Mouse (Mus musculus): ENCODE measurements around the gene Celsr1. TPM values are rescaled to one million over a fixed set of nuclear protein-coding genes. Genes with fewer than 3 reads are reported as not detected.

Gene Celsr1
- polyA plus RNA-seq, 1 experiment from 2014 or later, result 4.2 TPM

GRCm38 (mm10) chr15:86034021-86034523 lies 495 bp upstream of the Celsr1 start:
- peak overlapping the region; percentile 33 for H3K9ac ChIP-seq
- peaks cover 27% of the 10 kb centered on the region for H3K27me3 ChIP-seq
- peak; percentile 83 for ATAC-seq (ENCODE audit: insufficient number of reproducible peaks, low FRiP score, low TSS enrichment, low read depth)
- WGBS, result under 1% methylated on average over 39 of the region's 44 CpGs
- peaks cover 10% of the 10 kb centered on the region for H3K36me3 ChIP-seq
- peak overlapping the region; percentile 57 for H3K4me3 ChIP-seq (replicated peaks)
- H3K4me1 ChIP-seq, result peaks cover 25% of the 10 kb centered on the region
- H3K9me3 ChIP-seq (replicated peaks), result no peaks in the 10 kb centered on the region
- H3K27ac ChIP-seq (replicated peaks), result peak overlapping the region; percentile 79
- peak overlapping the region; percentile 88 for H3K4me2 ChIP-seq (replicated peaks)

GRCm38 (mm10) chr15:86032811-86033190 lies 776 bp downstream of the Celsr1 start:
- no peak overlapping the region for H3K9ac ChIP-seq
- H3K4me2 ChIP-seq (replicated peaks), result peak overlapping the region; percentile 88
- H3K9me3 ChIP-seq (replicated peaks), result no peaks in the 10 kb centered on the region
- H3K36me3 ChIP-seq, result peaks cover 10% of the 10 kb centered on the region
- H3K4me3 ChIP-seq (replicated peaks), result peak overlapping the region; percentile 57
- H3K27ac ChIP-seq (replicated peaks), result no peak overlapping the region
- H3K4me1 ChIP-seq, result peaks cover 31% of the 10 kb centered on the region
- WGBS, result 2% methylated on average over 38 of the region's 38 CpGs
- H3K27me3 ChIP-seq, result peaks cover 27% of the 10 kb centered on the region
- no peak for ATAC-seq (ENCODE audit: insufficient number of reproducible peaks, low FRiP score, low TSS enrichment, low read depth)

- Histone ChIP-seq H3K4me2 (replicated peaks) (peak overlapping the region; percentile 38), H3K36me3 (peaks cover 10% of the 10 kb centered on the region), H3K9ac (no peak overlapping the region), H3K4me3 (replicated peaks) (peak overlapping the region; percentile 25), H3K27ac (replicated peaks) (no peak overlapping the region), H3K4me1 (peaks cover 29% of the 10 kb centered on the region), H3K27me3 (peaks cover 26% of the 10 kb centered on the region), H3K9me3 (replicated peaks) (no peaks in the 10 kb centered on the region)
- 54% methylated on average over 14 of the region's 14 CpGs for WGBS
- no peak for ATAC-seq (ENCODE audit: insufficient number of reproducible peaks, low FRiP score, low TSS enrichment, low read depth)
Measured at GRCm38 (mm10) chr15:86029981-86030380, 3.6 kb downstream of the Celsr1 start.

- H3K36me3 ChIP-seq, result peaks cover 10% of the 10 kb centered on the region
- no peak overlapping the region for H3K9ac ChIP-seq
- 0 out of 2 replicates have a peak overlapping the region, but pooled peaks have one; percentile 25 for H3K4me3 ChIP-seq (replicated peaks)
- peaks cover 12% of the 10 kb centered on the region for H3K4me1 ChIP-seq
- WGBS, result 50% methylated on average over 8 of the region's 8 CpGs
- H3K4me2 ChIP-seq (replicated peaks), result 0 out of 2 replicates have a peak overlapping the region, but pooled peaks have one; percentile 38
- H3K27me3 ChIP-seq, result peaks cover 13% of the 10 kb centered on the region
- ATAC-seq (ENCODE audit: insufficient number of reproducible peaks, low FRiP score, low TSS enrichment, low read depth), result no peak
- H3K9me3 ChIP-seq (replicated peaks), result no peaks in the 10 kb centered on the region
- no peak overlapping the region for H3K27ac ChIP-seq (replicated peaks)
Measured at GRCm38 (mm10) chr15:86027871-86028270, 5.7 kb downstream of the Celsr1 start.

GRCm38 (mm10) chr15:86021971-86022370 lies 11.6 kb downstream of the Celsr1 start:
- WGBS, result 68% methylated on average over 9 of the region's 9 CpGs

GRCm38 (mm10) chr15:86021301-86021700 lies 12.3 kb downstream of the Celsr1 start:
- H3K27ac ChIP-seq (replicated peaks), result no peak overlapping the region
- ATAC-seq (ENCODE audit: insufficient number of reproducible peaks, low FRiP score, low TSS enrichment, low read depth), result no peak

More at GRCm38 (mm10) chr15:86021971-86022370, 11.6 kb downstream of the Celsr1 start:
- Histone ChIP-seq H3K27me3 (no peaks in the 10 kb centered on the region), H3K9ac (no peak overlapping the region), H3K27ac (replicated peaks) (no peak overlapping the region), H3K36me3 (no peaks in the 10 kb centered on the region), H3K4me3 (replicated peaks) (no peak overlapping the region), H3K9me3 (replicated peaks) (no peaks in the 10 kb centered on the region), H3K4me1 (no peaks in the 10 kb centered on the region; the same call in 1 of the 2 replicates), H3K4me2 (replicated peaks) (no peak overlapping the region)
- ATAC-seq (ENCODE audit: insufficient number of reproducible peaks, low FRiP score, low TSS enrichment, low read depth), result no peak

GRCm38 (mm10) chr15:86020008-86020407 lies 13.6 kb downstream of the Celsr1 start:
- no peak overlapping the region for H3K4me2 ChIP-seq (replicated peaks)
- no peak overlapping the region for H3K27ac ChIP-seq (replicated peaks)
- H3K4me3 ChIP-seq (replicated peaks), result no peak overlapping the region
- no peaks in the 10 kb centered on the region for H3K36me3 ChIP-seq
- 73% methylated on average over 8 of the region's 8 CpGs for WGBS
- no peaks in the 10 kb centered on the region for H3K9me3 ChIP-seq (replicated peaks)
- H3K27me3 ChIP-seq, result no peaks in the 10 kb centered on the region
- no peak overlapping the region for H3K9ac ChIP-seq
- peaks cover 13% of the 10 kb centered on the region for H3K4me1 ChIP-seq
- no peak for ATAC-seq (ENCODE audit: insufficient number of reproducible peaks, low FRiP score, low TSS enrichment, low read depth)

More at GRCm38 (mm10) chr15:86021301-86021700, 12.3 kb downstream of the Celsr1 start:
- H3K9ac ChIP-seq, result no peak overlapping the region
- 65% methylated on average over 9 of the region's 9 CpGs for WGBS
- H3K9me3 ChIP-seq (replicated peaks), result no peaks in the 10 kb centered on the region
- no peaks in the 10 kb centered on the region for H3K36me3 ChIP-seq
- no peak overlapping the region for H3K4me2 ChIP-seq (replicated peaks)
- no peak overlapping the region for H3K4me3 ChIP-seq (replicated peaks)
- no peaks in the 10 kb centered on the region for H3K27me3 ChIP-seq
- peaks cover 6% of the 10 kb centered on the region for H3K4me1 ChIP-seq

- Histone ChIP-seq H3K27ac (replicated peaks) (no peak overlapping the region), H3K9ac (no peak overlapping the region), H3K9me3 (replicated peaks) (no peaks in the 10 kb centered on the region), H3K27me3 (no peaks in the 10 kb centered on the region), H3K4me3 (replicated peaks) (no peak overlapping the region), H3K4me1 (peaks cover 13% of the 10 kb centered on the region), H3K4me2 (replicated peaks) (no peak overlapping the region), H3K36me3 (no peaks in the 10 kb centered on the region)
- 93% methylated on average over 5 of the region's 5 CpGs for WGBS
- ATAC-seq (ENCODE audit: insufficient number of reproducible peaks, low FRiP score, low TSS enrichment, low read depth), result no peak
Measured at GRCm38 (mm10) chr15:86018753-86019512, 14.6 kb downstream of the Celsr1 start.

GRCm38 (mm10) chr15:86017336-86017735 lies 16.2 kb downstream of the Celsr1 start:
- no peak overlapping the region for H3K9ac ChIP-seq
- H3K4me1 ChIP-seq, result peaks cover 23% of the 10 kb centered on the region
- H3K4me3 ChIP-seq (replicated peaks), result no peak overlapping the region
- H3K36me3 ChIP-seq, result no peaks in the 10 kb centered on the region
- H3K9me3 ChIP-seq (replicated peaks), result no peaks in the 10 kb centered on the region
- H3K4me2 ChIP-seq (replicated peaks), result no peak overlapping the region
- no peak for ATAC-seq (ENCODE audit: insufficient number of reproducible peaks, low FRiP score, low TSS enrichment, low read depth)
- WGBS, result 79% methylated on average over 6 of the region's 6 CpGs
- no peaks in the 10 kb centered on the region for H3K27me3 ChIP-seq
- no peak overlapping the region for H3K27ac ChIP-seq (replicated peaks)

- Histone ChIP-seq H3K36me3 (no peaks in the 10 kb centered on the region), H3K4me3 (replicated peaks) (no peak overlapping the region), H3K27me3 (no peaks in the 10 kb centered on the region), H3K4me2 (replicated peaks) (no peak overlapping the region), H3K9ac (no peak overlapping the region), H3K27ac (replicated peaks) (no peak overlapping the region), H3K9me3 (replicated peaks) (no peaks in the 10 kb centered on the region), H3K4me1 (peaks cover 23% of the 10 kb centered on the region)
- no peak for ATAC-seq (ENCODE audit: insufficient number of reproducible peaks, low FRiP score, low TSS enrichment, low read depth)
- WGBS, result 49% methylated on average over 13 of the region's 13 CpGs
Measured at GRCm38 (mm10) chr15:86015860-86016541, 17.6 kb downstream of the Celsr1 start.

GRCm38 (mm10) chr15:86015026-86015425 lies 18.6 kb downstream of the Celsr1 start:
- ATAC-seq (ENCODE audit: insufficient number of reproducible peaks, low FRiP score, low TSS enrichment, low read depth), result no peak
- no peaks in the 10 kb centered on the region for H3K36me3 ChIP-seq
- no peaks in the 10 kb centered on the region for H3K27me3 ChIP-seq
- no peak overlapping the region for H3K4me2 ChIP-seq (replicated peaks)
- peaks cover 23% of the 10 kb centered on the region for H3K4me1 ChIP-seq
- WGBS, result 79% methylated on average over 7 of the region's 7 CpGs
- no peaks in the 10 kb centered on the region for H3K9me3 ChIP-seq (replicated peaks)
- H3K27ac ChIP-seq (replicated peaks), result no peak overlapping the region
- H3K4me3 ChIP-seq (replicated peaks), result no peak overlapping the region
- H3K9ac ChIP-seq, result no peak overlapping the region
